Mouse (Mus musculus): ENCODE data around the gene Raver2. TPM values are rescaled to one million over a fixed set of nuclear protein-coding genes. Genes with fewer than 3 reads are reported as not detected.

The Raver2 gene
- polyA plus RNA-seq (2015; fragmentation: Nextera tagmentation; extraction: Ambion mirVana), result 0.94 and 1.4 TPM in 2 replicates

DNA sequence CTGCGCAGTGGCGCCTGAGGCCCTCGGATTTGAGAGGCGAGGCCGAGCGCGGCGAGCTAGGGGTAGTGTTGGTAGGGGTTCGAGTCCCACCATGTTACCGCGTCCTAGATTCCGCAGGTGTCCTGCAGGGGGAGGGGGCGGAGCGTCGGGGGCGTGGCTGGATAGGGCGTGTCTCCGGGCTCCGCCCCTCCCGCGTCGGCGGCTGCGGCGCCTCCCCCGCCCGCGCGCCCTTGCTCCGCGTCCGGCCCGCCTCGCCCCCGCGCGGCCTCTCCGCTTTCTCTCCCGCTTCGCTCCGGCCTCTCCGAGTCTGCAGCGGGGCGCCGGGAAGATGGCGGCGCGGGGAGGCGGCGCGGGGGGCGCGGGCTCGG lies at the start of gene Raver2:
TSS of gene Raver2 (plus strand) at position 198 of the 368 bp plus-strand sequence.

DNA sequence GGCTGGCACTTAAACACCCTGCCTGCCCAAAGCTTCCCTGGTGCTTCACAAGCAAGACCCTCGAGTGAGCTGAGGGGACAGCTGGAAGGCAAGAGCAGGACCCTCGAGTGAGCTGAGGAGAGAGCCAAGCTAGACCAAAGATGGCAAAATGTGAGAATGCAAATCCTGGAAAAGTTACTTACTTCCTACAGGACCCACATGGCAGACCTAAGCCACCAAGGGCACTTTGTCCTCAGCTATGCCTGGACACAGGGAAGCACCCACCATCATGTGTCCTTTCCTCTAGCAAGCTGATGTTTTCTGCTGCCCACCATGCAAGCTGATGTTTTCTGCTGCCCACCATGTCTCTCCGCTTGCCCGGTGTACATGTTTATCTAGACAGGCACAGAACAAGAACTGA lies 48.2 kb upstream of the Raver2 start, which contains the start of gene Gm10577:
TSS of gene Gm10577 (minus strand) at position 101 of the 400 bp plus-strand sequence.

Other genes starting within 250 kb of the Raver2 start
- not detected in 2 replicates for gene Gm10577, start 48.3 kb upstream of the Raver2 start, polyA plus RNA-seq (2015; fragmentation: Nextera tagmentation; extraction: Ambion mirVana)
- gene Jak1, start 196.3 kb downstream of the Raver2 start, polyA plus RNA-seq (2015; fragmentation: Nextera tagmentation; extraction: Ambion mirVana), result 57.3 and 67.8 TPM in 2 replicates